Mouse (Mus musculus) liver, adult 2 months (tissue): Measurements from ENCODE around the gene Ctdspl.

Experiments used
- CTCF ChIP-seq: fragments of 200-500 bp; IDR thresholded peaks from 2 replicates; pipeline ENCODE4 v1.5.1; 2011; ENCODE audit warnings: low read depth, low read length, control low read depth
- POLR2A ChIP-seq: fragments of 200-500 bp; IDR thresholded peaks from 2 replicates; pipeline ENCODE4 v1.6.1; 2011; ENCODE audit warnings: low read length, control low read depth; ENCODE audit not compliant: insufficient read depth; ENCODE audit errors: extremely low read depth

DNA sequence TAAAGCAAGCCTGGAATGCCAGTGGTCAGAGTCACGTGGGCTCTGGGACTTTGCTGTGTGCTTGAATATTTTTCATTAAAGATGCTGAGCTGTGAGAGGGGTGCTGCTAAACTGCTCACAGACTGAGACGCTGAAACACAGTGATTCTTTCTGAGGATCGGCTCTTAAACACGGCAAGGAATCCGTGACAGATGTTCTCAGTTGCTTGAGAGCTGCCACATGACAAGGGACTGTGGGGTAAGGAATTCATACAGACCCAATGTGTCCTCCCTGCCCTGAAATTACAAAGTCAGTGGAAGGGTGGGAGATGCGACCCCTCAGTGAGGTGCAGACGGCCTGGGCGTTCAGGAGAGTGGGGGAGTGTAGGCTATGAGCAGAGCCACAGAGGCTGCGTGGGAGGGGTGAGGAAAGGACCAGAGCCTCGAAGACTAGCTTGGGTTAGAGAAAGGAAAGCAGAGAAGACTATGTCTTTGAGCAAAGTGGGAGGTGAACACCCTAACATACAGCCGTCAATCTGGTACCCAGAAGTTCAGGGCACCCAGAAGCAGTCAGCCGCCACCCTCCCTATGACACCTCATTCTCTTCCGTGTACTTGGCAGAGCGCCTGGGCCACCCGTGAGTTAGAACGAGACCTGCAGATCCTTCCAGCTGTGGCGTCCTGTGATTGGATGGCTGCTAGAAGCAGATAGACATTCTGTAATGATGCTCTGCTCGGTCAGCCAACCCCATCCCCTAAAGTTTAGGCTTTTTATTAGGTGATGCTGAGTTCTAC is 38.2 kb downstream of the Ctdspl start:
- TF ChIP-seq CTCF (no peak), POLR2A (no peak)
